20 mouse cellular contexts compared by ENCODE assay signal in genomic region chr15:81226796-81227195, GRCm38 (mm10). TPM values are rescaled to one million over a fixed set of nuclear protein-coding genes. Genes with fewer than 3 reads are reported as not detected.
DNase-seq lines count a peak whose midpoint lies in the region; ATAC-seq and TF ChIP-seq lines count a peak whose summit lies in the region.
"Had no signal": no experiment of that assay in that cellular context is flagged by ENCODE, and none has a peak within 500 bp of the region (broad histone marks: within the 10 kb centered on the region; RNA-seq: fewer than 3 reads in every experiment).

No protein-coding gene starts in this region.

- no peak for TF ChIP-seq CTCF in gastrocnemius, adult 2 months (IDR thresholded peaks at IDR 0.05)
- TF ChIP-seq CTCF in brain, embryonic 14.5 days (IDR thresholded peaks at IDR 0.05; ENCODE audit: borderline replicate concordance, extremely low read depth, insufficient read depth, insufficient read length) = no peak

- H3K36me3 ChIP-seq in midbrain, embryonic 12.5 days = no peaks in the 10 kb centered on the region
- no peaks in the 10 kb centered on the region for H3K36me3 ChIP-seq in midbrain, embryonic 16.5 days (ENCODE audit: control insufficient read depth, insufficient read depth, low read length)
- H3K36me3 ChIP-seq: embryonic facial prominence, embryonic 13.5 days; forebrain, embryonic 15.5 days; heart, embryonic 13.5 days; intestine, embryonic 15.5 days had no signal

- no peak for ATAC-seq in midbrain, embryonic 12.5 days (ENCODE audit: low FRiP score, low read depth)
- ATAC-seq in midbrain, embryonic 16.5 days = no peak
- ATAC-seq in frontal cortex, adult (ENCODE audit: low TSS enrichment) = no peak
- ATAC-seq: forebrain, embryonic 15.5 days; intestine, embryonic 15.5 days had no signal

- no peak for TF ChIP-seq POLR2A in brain, embryonic 14.5 days (IDR thresholded peaks at IDR 0.05; ENCODE audit: borderline replicate concordance, extremely low read depth, insufficient read depth, insufficient read length, poor library complexity, severe bottlenecking)

- peaks cover 4% of the 10 kb centered on the region; the same call in 1 of the 2 replicates for H3K4me1 ChIP-seq in midbrain, embryonic 12.5 days
- no peaks in the 10 kb centered on the region for H3K4me1 ChIP-seq in midbrain, embryonic 16.5 days (ENCODE audit: control insufficient read depth, insufficient read depth, low read length)
- H3K4me1 ChIP-seq: embryonic facial prominence, embryonic 13.5 days; forebrain, embryonic 15.5 days; heart, embryonic 13.5 days; intestine, embryonic 15.5 days had no signal

- H3K4me3 ChIP-seq in gastrocnemius, adult 2 months = no peak overlapping the region
- H3K4me3 ChIP-seq in midbrain, embryonic 12.5 days = no peak overlapping the region
- no peak overlapping the region for H3K4me3 ChIP-seq in midbrain, embryonic 16.5 days (ENCODE audit: low read depth, low read length)
- H3K4me3 ChIP-seq: embryonic facial prominence, embryonic 13.5 days; forebrain, embryonic 15.5 days; heart, embryonic 13.5 days; intestine, embryonic 15.5 days had no signal

- no peaks in the 10 kb centered on the region for H3K27me3 ChIP-seq in midbrain, embryonic 12.5 days
- H3K27me3 ChIP-seq in midbrain, embryonic 16.5 days (ENCODE audit: control insufficient read depth, insufficient read depth, low read depth, low read length) = no peaks in the 10 kb centered on the region
- H3K27me3 ChIP-seq: embryonic facial prominence, embryonic 13.5 days; forebrain, embryonic 15.5 days; intestine, embryonic 15.5 days had no signal

- no peak for DNase-seq in gastrocnemius, adult 2 months
- no peak for DNase-seq in gastrocnemius, postnatal 36 days
- DNase-seq in brain, embryonic 14.5 days (ENCODE audit: low read depth) = peak; percentile 32
- no peak for DNase-seq in right cerebral cortex, postnatal 25 days
- DNase-seq: adrenal gland, postnatal 10 days; cerebellum, adult 11-12 months; cerebellum, adult 9-10 months; cerebellum, postnatal 25 days; gastrocnemius, postnatal 14 days; heart, postnatal 36 days had no signal

- WGBS in midbrain, embryonic 12.5 days = 45% methylated on average over 4 of the region's 4 CpGs
- 29% methylated on average over 4 of the region's 4 CpGs for WGBS in midbrain, embryonic 16.5 days

- intact Hi-C loops in gastrocnemius, adult 2 months (cut with DNase I) = no loop called here
- intact Hi-C loops in gastrocnemius, postnatal 36 days (cut with DNase I) = no loop called here

- peak overlapping the region; percentile 69 for H3K27ac ChIP-seq in gastrocnemius, adult 2 months
- H3K27ac ChIP-seq in midbrain, embryonic 12.5 days (replicated peaks) = peak overlapping the region; percentile 36; the same call in 1 of the 2 replicates
- H3K27ac ChIP-seq in midbrain, embryonic 16.5 days (ENCODE audit: low read length) = no peak overlapping the region
- H3K27ac ChIP-seq: embryonic facial prominence, embryonic 13.5 days; forebrain, embryonic 15.5 days; heart, embryonic 13.5 days; hindbrain, embryonic 14.5 days; intestine, embryonic 15.5 days had no signal

- no peak overlapping the region for H3K9ac ChIP-seq in midbrain, embryonic 12.5 days (replicated peaks)
- no peak overlapping the region for H3K9ac ChIP-seq in midbrain, embryonic 16.5 days (ENCODE audit: low read depth, low read length)
- H3K9ac ChIP-seq: embryonic facial prominence, embryonic 13.5 days; forebrain, embryonic 15.5 days; heart, embryonic 13.5 days; hindbrain, embryonic 14.5 days; intestine, embryonic 15.5 days had no signal

- H3K4me2 ChIP-seq in midbrain, embryonic 12.5 days (replicated peaks) = no peak overlapping the region
- H3K4me2 ChIP-seq in midbrain, embryonic 16.5 days (ENCODE audit: low read length) = no peak overlapping the region
- H3K4me2 ChIP-seq: embryonic facial prominence, embryonic 13.5 days; forebrain, embryonic 15.5 days; heart, embryonic 13.5 days; hindbrain, embryonic 14.5 days; intestine, embryonic 15.5 days had no signal

- H3K9me3 ChIP-seq in midbrain, embryonic 12.5 days = no peaks in the 10 kb centered on the region
- H3K9me3 ChIP-seq in midbrain, embryonic 16.5 days (replicated peaks; ENCODE audit: control insufficient read depth, low read length, poor library complexity, severe bottlenecking) = no peaks in the 10 kb centered on the region
- H3K9me3 ChIP-seq: embryonic facial prominence, embryonic 13.5 days; forebrain, embryonic 15.5 days; heart, embryonic 13.5 days; intestine, embryonic 15.5 days had no signal

RNA-seq across cellular contexts. Expression of gene Mchr1, which starts 8.5 kb away (rescaled TPM):
- 1 to 10 TPM; 3.2 to 5.5 TPM for total RNA-seq in gastrocnemius, adult 2 months (2021)
- total RNA-seq in gastrocnemius, postnatal 36 days (2021) = 1 to 10 TPM; 1.4 to 2.4 TPM
- polyA plus RNA-seq in midbrain, embryonic 12.5 days (2016; fragmentation: Nextera tagmentation; extraction: Ambion mirVana) = 0.81 and 0.98 TPM in 2 replicates
- polyA plus RNA-seq in midbrain, embryonic 16.5 days (2015; fragmentation: Nextera tagmentation; extraction: Ambion mirVana) = 6.7 and 8.7 TPM in 2 replicates
- polyA plus RNA-seq in brain, embryonic 14.5 days (2012; rRNA removed) = 3.1 and 3.3 TPM in 2 replicates
- total RNA-seq: granulocyte monocyte progenitor cell, adult 5-6 weeks; heart, postnatal 36 days had no signal
- polyA plus RNA-seq: heart, postnatal 0 days had no signal

RNA-seq across cellular contexts. Expression of gene Mrtfa, which starts 36.2 kb away (rescaled TPM):
- total RNA-seq in gastrocnemius, adult 2 months (2021) = 10 to 100 TPM; 18.8 to 28.1 TPM
- 10 to 100 TPM; 17.6 to 21.5 TPM for total RNA-seq in gastrocnemius, postnatal 36 days (2021)
- 29.2 and 29.4 TPM in 2 replicates for polyA plus RNA-seq in midbrain, embryonic 12.5 days (2016; fragmentation: Nextera tagmentation; extraction: Ambion mirVana)
- polyA plus RNA-seq in midbrain, embryonic 16.5 days (2015; fragmentation: Nextera tagmentation; extraction: Ambion mirVana) = 29.3 and 29.8 TPM in 2 replicates
- polyA plus RNA-seq in brain, embryonic 14.5 days (2012; rRNA removed) = 20.5 and 42.8 TPM in 2 replicates
